Mouse (Mus musculus) kidney, adult 2 months (tissue): ENCODE data around the gene Gm11938.
"Not testable (repeated sequence)": the region's sequence is repeated elsewhere in the genome, so short reads cannot be mapped to it uniquely, and the experiment has no call there.

Experiments
- CTCF ChIP-seq: fragments of 200-500 bp; conservative IDR thresholded peaks from 2 replicates; pipeline ENCODE4 v1.5.1; 2011; ENCODE audit warnings: low read depth, mild to moderate bottlenecking, control low read depth, low read length, moderate library complexity, mixed read lengths; ENCODE audit not compliant: insufficient read depth, insufficient read length
- POLR2A ChIP-seq: fragments of 200-500 bp; IDR thresholded peaks from one replicate; pipeline ENCODE4 v1.6.1; 2011; ENCODE audit warnings: low read depth, low read length, control low read depth

GRCm38 (mm10) chr11:99643635-99644139 lies 40.6 kb upstream of the Gm11938 start, which contains the start of gene Krtap4-7:
- not testable (repeated sequence) for TF ChIP-seq CTCF, POLR2A
